Mouse (Mus musculus) neural tube, embryonic 10.5 days (tissue): ENCODE data around the gene Agtpbp1.
A peak's percentile ranks its signal among the peaks of the same experiment; 100 is the strongest.

ENCODE experiments used
- DNase-seq: peaks from one replicate; pipeline ENCODE4 v3.0.0-alpha.2; 2017; ENCODE audit warnings: low spot score; ENCODE audit errors: extremely low spot score

The Agtpbp1 gene

GRCm38 (mm10) chr13:59534301-59534700, 50.7 kb downstream of the Agtpbp1 start:
- no peak for DNase-seq

- no peak for DNase-seq
Observed at GRCm38 (mm10) chr13:59533331-59533730, 51.7 kb downstream of the Agtpbp1 start.

GRCm38 (mm10) chr13:59531203-59531602, 53.8 kb downstream of the Agtpbp1 start:
- no peak for DNase-seq

GRCm38 (mm10) chr13:59530491-59530890, 54.5 kb downstream of the Agtpbp1 start:
- no peak for DNase-seq

GRCm38 (mm10) chr13:59521271-59522064, 63.6 kb downstream of the Agtpbp1 start:
- no peak for DNase-seq

- DNase-seq, result no peak
Observed at GRCm38 (mm10) chr13:59520834-59521233, 64.2 kb downstream of the Agtpbp1 start.

GRCm38 (mm10) chr13:59519479-59519878, 65.5 kb downstream of the Agtpbp1 start:
- DNase-seq, result no peak

GRCm38 (mm10) chr13:59518016-59518415, 67.0 kb downstream of the Agtpbp1 start:
- no peak for DNase-seq

GRCm38 (mm10) chr13:59515074-59515473, 70.0 kb downstream of the Agtpbp1 start:
- DNase-seq, result peak; percentile 38

- no peak for DNase-seq
Observed at GRCm38 (mm10) chr13:59509644-59510366, 75.2 kb downstream of the Agtpbp1 start.

- no peak for DNase-seq
Observed at GRCm38 (mm10) chr13:59508584-59508983, 76.4 kb downstream of the Agtpbp1 start.

GRCm38 (mm10) chr13:59506450-59506849, 78.6 kb downstream of the Agtpbp1 start:
- no peak for DNase-seq

GRCm38 (mm10) chr13:59505867-59506266, 79.2 kb downstream of the Agtpbp1 start:
- no peak for DNase-seq

GRCm38 (mm10) chr13:59503581-59503980, 81.4 kb downstream of the Agtpbp1 start:
- no peak for DNase-seq

- no peak for DNase-seq
Observed at GRCm38 (mm10) chr13:59499831-59500230, 85.2 kb downstream of the Agtpbp1 start.

GRCm38 (mm10) chr13:59499374-59499773, 85.7 kb downstream of the Agtpbp1 start:
- no peak for DNase-seq

- DNase-seq, result no peak
Observed at GRCm38 (mm10) chr13:59498191-59498590, 86.8 kb downstream of the Agtpbp1 start.

- peak; percentile 19 for DNase-seq
Observed at GRCm38 (mm10) chr13:59495839-59496238, 89.2 kb downstream of the Agtpbp1 start.

GRCm38 (mm10) chr13:59494619-59495262, 90.3 kb downstream of the Agtpbp1 start:
- DNase-seq, result no peak

GRCm38 (mm10) chr13:59490726-59491125, 94.3 kb downstream of the Agtpbp1 start:
- DNase-seq, result no peak

- no peak for DNase-seq
Observed at GRCm38 (mm10) chr13:59489143-59489542, 95.9 kb downstream of the Agtpbp1 start.

- no peak for DNase-seq
Observed at GRCm38 (mm10) chr13:59487287-59487686, 97.7 kb downstream of the Agtpbp1 start.
